Mouse (Mus musculus) myocyte (in vitro differentiated cells): Measurements from ENCODE around the gene Ndufa7. TPM values are rescaled to one million over a fixed set of nuclear protein-coding genes. Genes with fewer than 3 reads are reported as not detected.

ENCODE experiments used
- H3K27me3 ChIP-seq: one replicate; pipeline ENCODE4 v1.6.1; 2011; ENCODE audit not compliant: control insufficient read depth, insufficient read depth, insufficient read length
- H3K36me3 ChIP-seq: one replicate; pipeline ENCODE4 v1.6.1; 2011; ENCODE audit not compliant: control insufficient read depth, insufficient read depth
- H3K4me2 ChIP-seq: one replicate; pipeline ENCODE4 v1.6.1; 2011; ENCODE audit warnings: low read depth, control low read depth
- H3K4me3 ChIP-seq: one replicate; pipeline ENCODE4 v1.5.1; 2011; ENCODE audit warnings: mild to moderate bottlenecking, control low read depth, moderate library complexity
- H3K79me2 ChIP-seq: one replicate; pipeline ENCODE4 v1.6.1; 2011; ENCODE audit not compliant: control insufficient read depth, insufficient read depth
- H3ac ChIP-seq: one replicate; pipeline ENCODE4 v1.6.1; 2011; ENCODE audit not compliant: control insufficient read depth, insufficient read length
- CEBPB ChIP-seq: IDR thresholded peaks from 2 replicates; pipeline ENCODE4 v1.6.1; 2011; ENCODE audit warnings: mild to moderate bottlenecking, moderate library complexity; ENCODE audit not compliant: poor library complexity, insufficient read depth, severe bottlenecking
- E2F4 ChIP-seq: IDR thresholded peaks from one replicate; pipeline ENCODE4 v1.6.1; 2011; ENCODE audit warnings: mild to moderate bottlenecking, control low read depth, moderate library complexity; ENCODE audit not compliant: insufficient read depth
- MAX ChIP-seq: IDR thresholded peaks from one replicate; pipeline ENCODE4 v1.6.1; 2011; ENCODE audit warnings: low read depth, mild to moderate bottlenecking, control low read depth
- MYOD1 ChIP-seq, 3 experiments: IDR thresholded peaks; one replicate each; pipeline ENCODE4 v1.6.1; 2011; ENCODE audit warnings: control low read depth in 2 of 3, low read depth in 2 of 3, mild to moderate bottlenecking in 2 of 3, moderate library complexity in 1 of 3; ENCODE audit not compliant: insufficient read length in 2 of 3, control insufficient read depth in 1 of 3
- MYOG ChIP-seq, 3 experiments: IDR thresholded peaks; one replicate each; pipeline ENCODE4 v1.6.1; 2011; ENCODE audit warnings: control low read depth in 2 of 3, low read depth in 2 of 3, mild to moderate bottlenecking in 2 of 3; ENCODE audit not compliant: insufficient read length in 2 of 3, control insufficient read depth in 1 of 3, insufficient read depth in 1 of 3
- POLR2A ChIP-seq: IDR thresholded peaks from one replicate; pipeline ENCODE4 v1.6.1; 2011; ENCODE audit warnings: low read depth, mild to moderate bottlenecking, control low read depth, moderate library complexity; ENCODE audit not compliant: insufficient read length
- POLR2AphosphoS2 ChIP-seq: IDR thresholded peaks from one replicate; pipeline ENCODE4 v1.6.1; 2011; ENCODE audit warnings: low read depth, control low read depth; ENCODE audit not compliant: insufficient read length
- REST ChIP-seq: IDR thresholded peaks from one replicate; pipeline ENCODE4 v1.6.1; 2011; ENCODE audit warnings: mild to moderate bottlenecking, control low read depth, moderate library complexity; ENCODE audit not compliant: insufficient read depth, insufficient read length
- SRF ChIP-seq: IDR thresholded peaks from one replicate; pipeline ENCODE4 v1.6.1; 2011; ENCODE audit warnings: low read depth; ENCODE audit not compliant: control insufficient read depth, insufficient read length
- TCF12 ChIP-seq: IDR thresholded peaks from one replicate; pipeline ENCODE4 v1.6.1; 2011; ENCODE audit warnings: mild to moderate bottlenecking, control low read depth; ENCODE audit not compliant: poor library complexity, insufficient read depth, severe bottlenecking
- TCF3 ChIP-seq: IDR thresholded peaks from one replicate; pipeline ENCODE4 v1.6.1; 2011; ENCODE audit warnings: low read depth, control low read depth; ENCODE audit not compliant: insufficient read length
- USF1 ChIP-seq: IDR thresholded peaks from one replicate; pipeline ENCODE4 v1.6.1; 2011; ENCODE audit warnings: low read depth, mild to moderate bottlenecking, control low read depth, moderate library complexity
- polyA plus RNA-seq: library from polyadenylated mRNA; unstranded; fragments of >200 nt; fragmentation: generic; extraction: Trizol; gene quantifications from one replicate; pipeline ENCODE4 v1.2.1, GENCODE M21; 2012; ENCODE audit warnings: missing spikeins

Gene Ndufa7
- polyA plus RNA-seq, 1 experiment, result 614 TPM

DNA sequence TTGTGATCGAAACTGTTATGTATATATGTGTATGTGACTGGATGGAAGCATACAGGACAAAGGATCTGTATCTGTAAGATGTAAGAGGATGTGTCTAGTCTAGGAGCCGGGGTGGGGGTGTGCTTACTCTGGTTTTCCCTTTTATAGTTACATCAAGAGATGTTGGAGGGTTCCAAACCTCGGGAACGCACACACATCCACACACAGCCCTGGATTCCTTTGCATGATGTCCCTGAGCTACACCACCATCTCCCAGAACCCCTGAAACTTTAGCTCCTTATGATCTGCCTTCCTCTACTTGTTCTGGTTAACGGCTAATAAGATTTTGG lies 44.4 kb upstream of the Ndufa7 start:
- Histone ChIP-seq H3K36me3 (peaks cover 21% of the 10 kb centered on the region), H3K4me2 (peak overlapping the region; percentile 88), H3K27me3 (no peaks in the 10 kb centered on the region), H3ac (no peak overlapping the region), H3K79me2 (no peaks in the 10 kb centered on the region), H3K4me3 (peak overlapping the region; percentile 25)
- TF ChIP-seq MAX (no peak), MYOG (IDR thresholded peaks at IDR 0.05; ENCODE audit: control insufficient read depth in 1 of 3, insufficient read depth in 1 of 3, insufficient read length in 2 of 3, low read depth in 2 of 3) (no peak), TCF12 (no peak), SRF (no peak), E2F4 (no peak), TCF3 (no peak), MYOD1 (IDR thresholded peaks at IDR 0.05; ENCODE audit: control insufficient read depth in 1 of 3, insufficient read length in 2 of 3, low read depth in 2 of 3) (no peak), POLR2AphosphoS2 (no peak), REST (no peak), CEBPB (no peak), USF1 (no peak), POLR2A (no peak)

GRCm38 (mm10) chr17:33780431-33780830 lies 43.9 kb upstream of the Ndufa7 start:
- Histone ChIP-seq H3K36me3 (peaks cover 21% of the 10 kb centered on the region), H3K4me2 (peak overlapping the region; percentile 88), H3K27me3 (no peaks in the 10 kb centered on the region), H3K4me3 (peak overlapping the region; percentile 25), H3K79me2 (no peaks in the 10 kb centered on the region), H3ac (peak overlapping the region; percentile 8)
- TF ChIP-seq REST (no peak), CEBPB (0 out of 2 replicates have a peak, but pooled peaks have one; percentile 40), MYOD1 (IDR thresholded peaks at IDR 0.05; ENCODE audit: control insufficient read depth in 1 of 3, insufficient read length in 2 of 3, low read depth in 2 of 3) (peak in 1 of 3 experiments; percentile 53), SRF (no peak)

- Histone ChIP-seq H3K79me2 (no peaks in the 10 kb centered on the region), H3K27me3 (no peaks in the 10 kb centered on the region), H3K36me3 (peaks cover 12% of the 10 kb centered on the region), H3K4me3 (peak within 1 kb of the TSS; percentile 25), H3ac (peak within 1 kb of the TSS; percentile 8), H3K4me2 (peak within 1 kb of the TSS; percentile 88)
- TF ChIP-seq TCF3 (peak; percentile 24), POLR2A (peak; percentile 68), CEBPB (no peak), POLR2AphosphoS2 (no peak), E2F4 (no peak), MAX (peak; percentile 36), MYOG (IDR thresholded peaks at IDR 0.05; ENCODE audit: control insufficient read depth in 1 of 3, insufficient read depth in 1 of 3, insufficient read length in 2 of 3, low read depth in 2 of 3) (peak; percentile 1 to 71 (median 44)), TCF12 (no peak), REST (no peak), SRF (no peak), MYOD1 (IDR thresholded peaks at IDR 0.05; ENCODE audit: control insufficient read depth in 1 of 3, insufficient read length in 2 of 3, low read depth in 2 of 3) (peak in 2 of 3 experiments; percentile 32 to 63), USF1 (peak; percentile 41)
Observed at GRCm38 (mm10) chr17:33781124-33781977, 43.0 kb upstream of the Ndufa7 start, which contains the start of gene Angptl4. TSS of gene Angptl4 (minus strand) at chr17:33781830.

- H3K4me3 ChIP-seq, result peak overlapping the region; percentile 25
- no peak for TF ChIP-seq CEBPB
- H3K79me2 ChIP-seq, result no peaks in the 10 kb centered on the region
Observed at GRCm38 (mm10) chr17:33782067-33782466, 42.3 kb upstream of the Ndufa7 start.

DNA sequence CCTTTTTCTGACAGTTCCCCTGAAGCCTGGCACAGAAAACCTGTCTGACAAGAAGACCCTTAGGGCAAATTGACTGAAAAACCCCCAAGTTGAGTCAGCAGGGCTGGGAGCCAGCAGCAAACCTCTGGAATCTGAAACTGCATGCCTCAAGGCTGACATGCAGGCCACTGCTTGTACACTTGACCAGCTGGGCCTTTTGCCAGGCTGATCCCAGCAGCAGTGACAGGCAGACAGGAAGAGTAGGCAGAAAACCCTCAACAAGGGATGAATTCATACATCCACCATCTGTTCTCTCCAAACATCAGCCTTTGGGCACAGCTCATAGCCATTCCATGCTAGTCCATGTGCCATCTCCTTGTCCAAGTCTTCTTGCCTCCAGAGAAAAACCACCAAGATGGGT lies 41.0 kb upstream of the Ndufa7 start:
- no peaks in the 10 kb centered on the region for H3K79me2 ChIP-seq
- no peak overlapping the region for H3K4me3 ChIP-seq
- TF ChIP-seq MYOG (IDR thresholded peaks at IDR 0.05; ENCODE audit: control insufficient read depth in 1 of 3, insufficient read depth in 1 of 3, insufficient read length in 2 of 3, low read depth in 2 of 3) (peak; percentile 48 to 90 (median 69)), TCF12 (peak; percentile 67), MYOD1 (IDR thresholded peaks at IDR 0.05; ENCODE audit: control insufficient read depth in 1 of 3, insufficient read length in 2 of 3, low read depth in 2 of 3) (peak; percentile 45 to 85 (median 70)), SRF (peak; percentile 51), USF1 (no peak), TCF3 (peak; percentile 50), E2F4 (no peak), MAX (peak; percentile 79), POLR2A (no peak), CEBPB (no peak)
- peak overlapping the region; percentile 88 for H3K4me2 ChIP-seq
- no peaks in the 10 kb centered on the region for H3K27me3 ChIP-seq
- no peak overlapping the region for H3ac ChIP-seq
- H3K36me3 ChIP-seq, result no peaks in the 10 kb centered on the region

More at GRCm38 (mm10) chr17:33782067-33782466, 42.3 kb upstream of the Ndufa7 start:
- no peaks in the 10 kb centered on the region for H3K27me3 ChIP-seq
- H3ac ChIP-seq, result no peak overlapping the region
- peaks cover 6% of the 10 kb centered on the region for H3K36me3 ChIP-seq
- peak overlapping the region; percentile 88 for H3K4me2 ChIP-seq
